Mouse (Mus musculus) bone marrow, adult 2 months (tissue): Measurements from ENCODE around the gene Atn1.

Experiments used
- CTCF ChIP-seq: fragments of 200-500 bp; IDR thresholded peaks from 2 replicates; pipeline ENCODE4 v1.5.1; 2011; ENCODE audit warnings: low read length, control low read depth; ENCODE audit not compliant: control insufficient read depth, insufficient read depth
- POLR2A ChIP-seq: fragments of 200-500 bp; IDR thresholded peaks from 2 replicates; pipeline ENCODE4 v1.6.1; 2011; ENCODE audit warnings: low read depth, mild to moderate bottlenecking, control low read depth, low read length, borderline replicate concordance; ENCODE audit not compliant: control insufficient read depth

- TF ChIP-seq CTCF (no peak), POLR2A (no peak)
These were observed 1.1 kb upstream of the Atn1 start for GRCm38 (mm10) chr6:124757351-124757880.
